Mouse (Mus musculus) spleen, adult 18-20 months (tissue): ENCODE data around the gene Lman2l.

Source experiments
- DNase-seq, 2 experiments: peaks; one replicate each; pipeline ENCODE4 v3.0.0; 2022; ENCODE audit warnings: mixed read lengths in 2 of 2

Gene Lman2l

GRCm38 (mm10) chr1:36444471-36445464 lies at the start of gene Lman2l:
Gene Lman2l (minus strand): TSS chr1:36445271.
- peak; percentile 92 to 93 for DNase-seq

- DNase-seq, result no peak
Measured at GRCm38 (mm10) chr1:36493299-36493698, 48.2 kb upstream of the Lman2l start.

- no peak for DNase-seq
Measured at GRCm38 (mm10) chr1:36492416-36493139, 47.5 kb upstream of the Lman2l start.

GRCm38 (mm10) chr1:36489661-36490060 lies 44.6 kb upstream of the Lman2l start:
- no peak for DNase-seq

- no peak for DNase-seq
Measured at GRCm38 (mm10) chr1:36487111-36487510, 42.0 kb upstream of the Lman2l start.

- no peak for DNase-seq
Measured at GRCm38 (mm10) chr1:36485080-36485479, 40.0 kb upstream of the Lman2l start.

GRCm38 (mm10) chr1:36483825-36484224 lies 38.8 kb upstream of the Lman2l start:
- no peak for DNase-seq

- no peak for DNase-seq
Measured at GRCm38 (mm10) chr1:36479903-36480899, 35.1 kb upstream of the Lman2l start.

GRCm38 (mm10) chr1:36478343-36478795 lies 33.3 kb upstream of the Lman2l start:
- DNase-seq, result no peak

- no peak for DNase-seq
Measured at GRCm38 (mm10) chr1:36476426-36476825, 31.4 kb upstream of the Lman2l start.

- DNase-seq, result no peak
Measured at GRCm38 (mm10) chr1:36475480-36476110, 30.5 kb upstream of the Lman2l start.

- no peak for DNase-seq
Measured at GRCm38 (mm10) chr1:36474646-36475045, 29.6 kb upstream of the Lman2l start.

- DNase-seq, result no peak
Measured at GRCm38 (mm10) chr1:36473211-36473780, 28.2 kb upstream of the Lman2l start.

- no peak for DNase-seq
Measured at GRCm38 (mm10) chr1:36472106-36472440, 27.0 kb upstream of the Lman2l start.

- DNase-seq, result peak; percentile 83 to 85
Measured at GRCm38 (mm10) chr1:36471181-36472105, 26.4 kb upstream of the Lman2l start, which contains the start of gene Cnnm4. Gene Cnnm4 (plus strand): TSS chr1:36471620.

GRCm38 (mm10) chr1:36469811-36470444 lies 24.9 kb upstream of the Lman2l start:
- DNase-seq, result no peak

GRCm38 (mm10) chr1:36467446-36467845 lies 22.4 kb upstream of the Lman2l start:
- DNase-seq, result no peak

GRCm38 (mm10) chr1:36465641-36466160 lies 20.6 kb upstream of the Lman2l start:
- no peak for DNase-seq

GRCm38 (mm10) chr1:36461829-36462228 lies 16.8 kb upstream of the Lman2l start:
- DNase-seq, result no peak

GRCm38 (mm10) chr1:36458169-36458568 lies 13.1 kb upstream of the Lman2l start:
- no peak for DNase-seq
